In the genomic region with DNA sequence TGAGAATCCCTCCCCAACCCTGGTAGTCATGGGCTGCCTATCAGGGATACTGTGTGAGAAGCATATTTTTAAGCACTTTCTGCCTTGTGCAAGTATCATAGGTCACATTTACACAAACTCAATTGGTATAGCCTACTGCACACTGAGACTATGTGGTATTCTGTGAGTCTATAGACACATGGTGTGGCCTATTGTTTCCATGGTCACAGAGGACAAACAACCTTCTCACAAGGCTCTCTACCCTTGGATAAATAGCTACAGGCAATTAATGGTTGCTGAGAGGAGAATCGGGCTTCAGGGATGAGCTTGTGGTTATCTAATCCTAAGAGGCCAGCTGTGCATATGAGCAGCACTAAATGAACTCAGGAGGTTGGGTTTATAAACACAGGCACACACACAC, we compare ENCODE assay signal across 30 mouse cellular contexts. TPM values are rescaled to one million over a fixed set of nuclear protein-coding genes. Genes with fewer than 3 reads are reported as not detected.
A peak's percentile ranks its signal among the peaks of the same experiment; 100 is the strongest.
DNase-seq lines count a peak whose midpoint lies in the region; ATAC-seq and TF ChIP-seq lines count a peak whose summit lies in the region.
"Had no signal": no experiment of that assay in that cellular context is flagged by ENCODE, and none has a peak within 500 bp of the region (broad histone marks: within the 10 kb centered on the region; RNA-seq: fewer than 3 reads in every experiment).

No protein-coding gene starts in this region.

- no peak for DNase-seq in liver, postnatal 0 days
- no peak for DNase-seq in embryo, embryonic 9.5 days (ENCODE audit: extremely low spot score)
- DNase-seq in embryo, embryonic 10.5 days (ENCODE audit: low spot score), result no peak
- DNase-seq: adrenal gland, adult 2 months; adrenal gland, postnatal 14 days; B cell, adult 2 months; cerebellum, adult 11 months; cerebellum, adult 8-10 months; cerebellum, postnatal 10 days; cerebellum, postnatal 36 days; forebrain, postnatal 0 days; gastrocnemius, adult 2 months; gastrocnemius, postnatal 25 days; heart, adult 18-20 months; heart, postnatal 10 days; heart, postnatal 36 days had no signal

- WGBS in liver, postnatal 0 days (ENCODE audit: insufficient replicate concordance), result 47% methylated on average over 1 of the region's 1 CpGs
- WGBS in liver, embryonic 12.5 days (ENCODE audit: insufficient replicate concordance), result 42% methylated on average over 1 of the region's 1 CpGs
- 20% methylated on average over 1 of the region's 1 CpGs for WGBS in intestine, postnatal 0 days
- WGBS in stomach, embryonic 15.5 days, result 35% methylated on average over 1 of the region's 1 CpGs
- whole genome bisulfite sequencing in hindbrain, embryonic 13.5 days, result 48% methylated on average over 1 of the region's 1 CpGs

- H3K9me3 ChIP-seq in liver, postnatal 0 days (ENCODE audit: low read length), result no peaks in the 10 kb centered on the region
- no peaks in the 10 kb centered on the region for H3K9me3 ChIP-seq in liver, embryonic 12.5 days (replicated peaks)
- no peaks in the 10 kb centered on the region for H3K9me3 ChIP-seq in intestine, postnatal 0 days (ENCODE audit: control insufficient read depth)
- H3K9me3 ChIP-seq in stomach, embryonic 15.5 days, result no peaks in the 10 kb centered on the region
- no peaks in the 10 kb centered on the region for H3K9me3 ChIP-seq in hindbrain, embryonic 13.5 days
- H3K9me3 ChIP-seq: embryonic facial prominence, embryonic 12.5 days; embryonic facial prominence, embryonic 15.5 days; G1E; heart, embryonic 12.5 days; heart, embryonic 15.5 days; hindbrain, embryonic 10.5 days had no signal

- no peaks in the 10 kb centered on the region for H3K27me3 ChIP-seq in liver, postnatal 0 days (ENCODE audit: insufficient read depth, low read length)
- H3K27me3 ChIP-seq in liver, embryonic 12.5 days (replicated peaks), result no peaks in the 10 kb centered on the region
- H3K27me3 ChIP-seq in intestine, postnatal 0 days (replicated peaks; ENCODE audit: control insufficient read depth, insufficient read depth, low read length), result no peaks in the 10 kb centered on the region
- no peaks in the 10 kb centered on the region for H3K27me3 ChIP-seq in stomach, embryonic 15.5 days (replicated peaks)
- H3K27me3 ChIP-seq in hindbrain, embryonic 13.5 days, result no peaks in the 10 kb centered on the region
- H3K27me3 ChIP-seq: CH12.LX; embryonic facial prominence, embryonic 12.5 days; embryonic facial prominence, embryonic 15.5 days; heart, embryonic 12.5 days; heart, embryonic 15.5 days had no signal

- H3K36me3 ChIP-seq in liver, postnatal 0 days (replicated peaks; ENCODE audit: insufficient read depth, low read length), result no peaks in the 10 kb centered on the region
- no peaks in the 10 kb centered on the region for H3K36me3 ChIP-seq in liver, embryonic 12.5 days
- H3K36me3 ChIP-seq in intestine, postnatal 0 days (ENCODE audit: control insufficient read depth, insufficient read depth), result no peaks in the 10 kb centered on the region
- no peaks in the 10 kb centered on the region for H3K36me3 ChIP-seq in stomach, embryonic 15.5 days
- H3K36me3 ChIP-seq in hindbrain, embryonic 13.5 days, result no peaks in the 10 kb centered on the region
- H3K36me3 ChIP-seq: embryonic facial prominence, embryonic 12.5 days; embryonic facial prominence, embryonic 15.5 days; G1E; heart, embryonic 12.5 days; heart, embryonic 15.5 days; hindbrain, embryonic 10.5 days had no signal

- H3K9ac ChIP-seq in liver, postnatal 0 days (replicated peaks), result no peak overlapping the region
- H3K9ac ChIP-seq in liver, embryonic 12.5 days, result no peak overlapping the region
- no peak overlapping the region for H3K9ac ChIP-seq in intestine, postnatal 0 days (ENCODE audit: low read depth, low read length)
- H3K9ac ChIP-seq in stomach, embryonic 15.5 days, result no peak overlapping the region
- no peak overlapping the region for H3K9ac ChIP-seq in hindbrain, embryonic 13.5 days
- H3K9ac ChIP-seq: embryonic facial prominence, embryonic 12.5 days; embryonic facial prominence, embryonic 15.5 days; forebrain, postnatal 0 days; heart, embryonic 12.5 days; heart, embryonic 15.5 days; hindbrain, embryonic 14.5 days had no signal

- ATAC-seq in liver, postnatal 0 days, result peak; percentile 23; the same call in 1 of the 2 replicates
- ATAC-seq in liver, embryonic 12.5 days, result no peak
- ATAC-seq in intestine, postnatal 0 days, result peak; percentile 79
- ATAC-seq in stomach, embryonic 15.5 days (ENCODE audit: insufficient read depth, low FRiP score, low read depth), result peak; percentile 66
- no peak for ATAC-seq in hindbrain, embryonic 13.5 days (ENCODE audit: low FRiP score)
- ATAC-seq: forebrain, embryonic 14.5 days; forebrain, postnatal 0 days; hindbrain, postnatal 0 days had no signal

- no peak overlapping the region for H3K27ac ChIP-seq in liver, postnatal 0 days (ENCODE audit: low read depth)
- H3K27ac ChIP-seq in liver, embryonic 12.5 days, result no peak overlapping the region
- H3K27ac ChIP-seq in intestine, postnatal 0 days (ENCODE audit: low read depth, low read length), result no peak overlapping the region
- no peak overlapping the region for H3K27ac ChIP-seq in stomach, embryonic 15.5 days
- H3K27ac ChIP-seq in hindbrain, embryonic 13.5 days, result no peak overlapping the region
- H3K27ac ChIP-seq: embryonic facial prominence, embryonic 12.5 days; embryonic facial prominence, embryonic 15.5 days; gastrocnemius, adult 2 months; heart, embryonic 15.5 days; hindbrain, embryonic 10.5 days; hindbrain, embryonic 14.5 days; hindbrain, postnatal 0 days had no signal

- no peak overlapping the region for H3K4me3 ChIP-seq in liver, postnatal 0 days (ENCODE audit: low read depth, low read length)
- no peak overlapping the region for H3K4me3 ChIP-seq in liver, embryonic 12.5 days
- no peak overlapping the region for H3K4me3 ChIP-seq in intestine, postnatal 0 days (ENCODE audit: low read depth, low read length)
- H3K4me3 ChIP-seq in stomach, embryonic 15.5 days (replicated peaks), result no peak overlapping the region
- no peak overlapping the region for H3K4me3 ChIP-seq in hindbrain, embryonic 13.5 days
- H3K4me3 ChIP-seq: embryonic facial prominence, embryonic 12.5 days; embryonic facial prominence, embryonic 15.5 days; gastrocnemius, adult 2 months; heart, embryonic 12.5 days; heart, embryonic 15.5 days; hindbrain, embryonic 10.5 days had no signal

- no peak for TF ChIP-seq EP300 in liver, postnatal 0 days (IDR thresholded peaks at IDR 0.05; ENCODE audit: low read depth)

- no peak overlapping the region for H3K4me2 ChIP-seq in liver, postnatal 0 days (ENCODE audit: low read depth, low read length)
- H3K4me2 ChIP-seq in liver, embryonic 12.5 days, result no peak overlapping the region
- no peak overlapping the region for H3K4me2 ChIP-seq in intestine, postnatal 0 days (replicated peaks; ENCODE audit: low read depth)
- H3K4me2 ChIP-seq in stomach, embryonic 15.5 days, result no peak overlapping the region
- no peak overlapping the region for H3K4me2 ChIP-seq in hindbrain, embryonic 13.5 days
- H3K4me2 ChIP-seq: embryonic facial prominence, embryonic 12.5 days; embryonic facial prominence, embryonic 15.5 days; heart, embryonic 12.5 days; heart, embryonic 15.5 days; hindbrain, embryonic 14.5 days had no signal

- no peak for TF ChIP-seq CTCF in liver, postnatal 0 days (IDR thresholded peaks at IDR 0.05; ENCODE audit: low read depth)
- no peak for TF ChIP-seq CTCF in intestine, postnatal 0 days (IDR thresholded peaks at IDR 0.05; ENCODE audit: low read depth)

- peaks cover 2% of the 10 kb centered on the region; the same call in 1 of the 2 replicates for H3K4me1 ChIP-seq in liver, postnatal 0 days (ENCODE audit: insufficient read depth)
- H3K4me1 ChIP-seq in liver, embryonic 12.5 days, result 0 out of 2 replicates have a peak, but pooled peaks cover 9% of the 10 kb centered on the region
- H3K4me1 ChIP-seq in intestine, postnatal 0 days (replicated peaks; ENCODE audit: control insufficient read depth, insufficient read depth, low read length), result no peaks in the 10 kb centered on the region
- no peaks in the 10 kb centered on the region for H3K4me1 ChIP-seq in stomach, embryonic 15.5 days
- no peaks in the 10 kb centered on the region for H3K4me1 ChIP-seq in hindbrain, embryonic 13.5 days (replicated peaks)
- H3K4me1 ChIP-seq: embryonic facial prominence, embryonic 12.5 days; embryonic facial prominence, embryonic 15.5 days had no signal

RNA-seq across cellular contexts. Expression of gene Teddm2, which starts 57.8 kb away (rescaled TPM):
- polyA plus RNA-seq in liver, postnatal 0 days (2015; fragmentation: Nextera tagmentation; extraction: Ambion mirVana), result 0.53 and 0.88 TPM in 2 replicates
- polyA plus RNA-seq in liver, embryonic 12.5 days (2016; fragmentation: Nextera tagmentation; extraction: Ambion mirVana), result 0.36 and 0.44 TPM in 2 replicates
- polyA plus RNA-seq in intestine, postnatal 0 days (2015; fragmentation: Nextera tagmentation; extraction: Ambion mirVana), result 0.18 and 0.27 TPM in 2 replicates
- polyA plus RNA-seq in stomach, embryonic 15.5 days (2015; fragmentation: Nextera tagmentation; extraction: Ambion mirVana), result 0.64 and 0.72 TPM in 2 replicates
- 0.96 and 1.3 TPM in 2 replicates for polyA plus RNA-seq in hindbrain, embryonic 13.5 days (2015; fragmentation: Nextera tagmentation; extraction: Ambion mirVana)

RNA-seq across cellular contexts. Expression of gene Glul, which starts 58.1 kb away (rescaled TPM):
- polyA plus RNA-seq in liver, postnatal 0 days (2015; fragmentation: Nextera tagmentation; extraction: Ambion mirVana), result 305 and 310 TPM in 2 replicates
- 100 and 107 TPM in 2 replicates for polyA plus RNA-seq in liver, embryonic 12.5 days (2016; fragmentation: Nextera tagmentation; extraction: Ambion mirVana)
- polyA plus RNA-seq in intestine, postnatal 0 days (2015; fragmentation: Nextera tagmentation; extraction: Ambion mirVana), result 80.8 and 92.9 TPM in 2 replicates
- polyA plus RNA-seq in stomach, embryonic 15.5 days (2015; fragmentation: Nextera tagmentation; extraction: Ambion mirVana), result 122 and 124 TPM in 2 replicates
- 150 and 164 TPM in 2 replicates for polyA plus RNA-seq in hindbrain, embryonic 13.5 days (2015; fragmentation: Nextera tagmentation; extraction: Ambion mirVana)

Comparison
In these comparisons a context has a peak if more than half of its experiments do, and no peak if none do; other contexts are left out.
1. ATAC-seq: peak in liver, postnatal 0 days (single experiment), intestine, postnatal 0 days (single experiment) and stomach, embryonic 15.5 days (single experiment); none in liver, embryonic 12.5 days (single experiment) and hindbrain, embryonic 13.5 days (single experiment).